Mouse (Mus musculus): Measurements from ENCODE around the gene Cxcl3. TPM values are rescaled to one million over a fixed set of nuclear protein-coding genes. Genes with fewer than 3 reads are reported as not detected.

The Cxcl3 gene
- total and polyA plus RNA-seq, 2 experiments from 2014 or later: not detected

GRCm38 (mm10) chr5:90832145-90832767 lies 46.4 kb downstream of the Cxcl3 start:
- DNase-seq (ENCODE audit: low spot score) (peak; percentile 13), ATAC-seq (ENCODE audit: insufficient read depth, low read depth) (peak; percentile 24; the same call in 1 of the 2 replicates)
- H3K27me3 ChIP-seq (ENCODE audit: control insufficient read depth, insufficient read depth, low read length): no peaks in the 10 kb centered on the region
- no peak for TF ChIP-seq CTCF (IDR thresholded peaks at IDR 0.05; ENCODE audit: low read depth)
- TF ChIP-seq EP300 (IDR thresholded peaks at IDR 0.05; ENCODE audit: low read depth): no peak
- whole genome bisulfite sequencing: 45% methylated on average over 11 of the region's 11 CpGs
- H3K4me2 ChIP-seq (ENCODE audit: low read depth, low read length): peak overlapping the region; percentile 34; the same call in 1 of the 2 replicates
- H3K27ac ChIP-seq (ENCODE audit: low read depth): 0 out of 2 replicates have a peak overlapping the region, but pooled peaks have one; percentile 19
- H3K9me3 ChIP-seq (replicated peaks; ENCODE audit: control insufficient read depth, low read length): no peaks in the 10 kb centered on the region
- H3K9ac ChIP-seq (replicated peaks; ENCODE audit: low read depth, low read length): no peak overlapping the region
- peaks cover 5% of the 10 kb centered on the region; the same call in 1 of the 2 replicates for H3K4me1 ChIP-seq (ENCODE audit: control insufficient read depth, insufficient read depth)
- H3K36me3 ChIP-seq (replicated peaks; ENCODE audit: control insufficient read depth, insufficient read depth, low read length): no peaks in the 10 kb centered on the region
- no peak overlapping the region for H3K4me3 ChIP-seq (ENCODE audit: low read depth, low read length)

- DNase-seq (ENCODE audit: low spot score): peak; percentile 31
- H3K36me3 ChIP-seq (replicated peaks; ENCODE audit: control insufficient read depth, insufficient read depth, low read length): no peaks in the 10 kb centered on the region
- 0 out of 2 replicates have a peak overlapping the region, but pooled peaks have one; percentile 34 for H3K4me2 ChIP-seq (ENCODE audit: low read depth, low read length)
- H3K27ac ChIP-seq (ENCODE audit: low read depth): 0 out of 2 replicates have a peak overlapping the region, but pooled peaks have one; percentile 19
- H3K4me3 ChIP-seq (ENCODE audit: low read depth, low read length): no peak overlapping the region
- no peaks in the 10 kb centered on the region for H3K27me3 ChIP-seq (ENCODE audit: control insufficient read depth, insufficient read depth, low read length)
- H3K4me1 ChIP-seq (ENCODE audit: control insufficient read depth, insufficient read depth): peaks cover 5% of the 10 kb centered on the region; the same call in 1 of the 2 replicates
- TF ChIP-seq EP300 (IDR thresholded peaks at IDR 0.05; ENCODE audit: low read depth) (no peak), CTCF (IDR thresholded peaks at IDR 0.05; ENCODE audit: low read depth) (no peak)
- peak; percentile 24; the same call in 1 of the 2 replicates for ATAC-seq (ENCODE audit: insufficient read depth, low read depth)
- H3K9ac ChIP-seq (replicated peaks; ENCODE audit: low read depth, low read length): no peak overlapping the region
- 63% methylated on average over 8 of the region's 8 CpGs for WGBS
- no peaks in the 10 kb centered on the region for H3K9me3 ChIP-seq (replicated peaks; ENCODE audit: control insufficient read depth, low read length)
Observed at GRCm38 (mm10) chr5:90832768-90833388, 47.0 kb downstream of the Cxcl3 start.

GRCm38 (mm10) chr5:90834436-90834835 lies 48.5 kb downstream of the Cxcl3 start:
- no peak overlapping the region for H3K4me3 ChIP-seq (ENCODE audit: low read depth, low read length)
- DNase-seq (ENCODE audit: low spot score) (no peak), ATAC-seq (ENCODE audit: insufficient read depth, low read depth) (no peak)
- H3K36me3 ChIP-seq (replicated peaks; ENCODE audit: control insufficient read depth, insufficient read depth, low read length): no peaks in the 10 kb centered on the region
- no peaks in the 10 kb centered on the region for H3K27me3 ChIP-seq (ENCODE audit: control insufficient read depth, insufficient read depth, low read length)
- no peak overlapping the region for H3K4me2 ChIP-seq (ENCODE audit: low read depth, low read length)
- WGBS: 84% methylated on average over 4 of the region's 4 CpGs
- H3K27ac ChIP-seq (ENCODE audit: low read depth): no peak overlapping the region
- no peaks in the 10 kb centered on the region for H3K9me3 ChIP-seq (replicated peaks; ENCODE audit: control insufficient read depth, low read length)
- H3K9ac ChIP-seq (replicated peaks; ENCODE audit: low read depth, low read length): no peak overlapping the region
- no peak for TF ChIP-seq EP300 (IDR thresholded peaks at IDR 0.05; ENCODE audit: low read depth)
- TF ChIP-seq CTCF (IDR thresholded peaks at IDR 0.05; ENCODE audit: low read depth): no peak
- peaks cover 5% of the 10 kb centered on the region; the same call in 1 of the 2 replicates for H3K4me1 ChIP-seq (ENCODE audit: control insufficient read depth, insufficient read depth)

- H3K36me3 ChIP-seq (replicated peaks; ENCODE audit: control insufficient read depth, insufficient read depth, low read length): no peaks in the 10 kb centered on the region
- H3K27ac ChIP-seq (ENCODE audit: low read depth): no peak overlapping the region
- ATAC-seq (ENCODE audit: insufficient read depth, low read depth) (no peak), DNase-seq (ENCODE audit: low spot score) (no peak)
- no peaks in the 10 kb centered on the region for H3K9me3 ChIP-seq (replicated peaks; ENCODE audit: control insufficient read depth, low read length)
- 64% methylated on average over 5 of the region's 5 CpGs for WGBS
- H3K4me1 ChIP-seq (ENCODE audit: control insufficient read depth, insufficient read depth): no peaks in the 10 kb centered on the region
- no peaks in the 10 kb centered on the region for H3K27me3 ChIP-seq (ENCODE audit: control insufficient read depth, insufficient read depth, low read length)
- H3K9ac ChIP-seq (replicated peaks; ENCODE audit: low read depth, low read length): no peak overlapping the region
- no peak overlapping the region for H3K4me2 ChIP-seq (ENCODE audit: low read depth, low read length)
- TF ChIP-seq EP300 (IDR thresholded peaks at IDR 0.05; ENCODE audit: low read depth) (no peak), CTCF (IDR thresholded peaks at IDR 0.05; ENCODE audit: low read depth) (no peak)
- H3K4me3 ChIP-seq (ENCODE audit: low read depth, low read length): no peak overlapping the region
Observed at GRCm38 (mm10) chr5:90838582-90838981, 52.7 kb downstream of the Cxcl3 start.

Small RNAs within 50 kb of the gene (microRNA-seq; reads per million reads assigned to microRNA genes)
- not detected for gene Gm24322

Other genes with a start within 250 kb of the Cxcl3 start
- not detected in 2 replicates for gene 5830473C10Rik, start 225.0 kb upstream of the Cxcl3 start, total RNA-seq (2014; rRNA removed; ENCODE audit: low replicate concordance)
- not detected in 2 replicates for gene 5830473C10Rik, start 225.0 kb upstream of the Cxcl3 start, polyA plus RNA-seq (2015; fragmentation: Nextera tagmentation; extraction: Ambion mirVana)
- 0.35 and 0.65 TPM in 2 replicates for gene Rassf6, start 145.4 kb upstream of the Cxcl3 start, total RNA-seq (2014; rRNA removed; ENCODE audit: low replicate concordance)
- gene Rassf6, start 145.4 kb upstream of the Cxcl3 start, polyA plus RNA-seq (2015; fragmentation: Nextera tagmentation; extraction: Ambion mirVana): 0.41 and 0.43 TPM in 2 replicates
- not detected in 2 replicates for gene Cxcl5, start 26.7 kb upstream of the Cxcl3 start, total RNA-seq (2014; rRNA removed; ENCODE audit: low replicate concordance)
- 0.10 and 0.14 TPM in 2 replicates for gene Cxcl5, start 26.7 kb upstream of the Cxcl3 start, polyA plus RNA-seq (2015; fragmentation: Nextera tagmentation; extraction: Ambion mirVana)
- 2.9 and 4.8 TPM in 2 replicates for gene Ppbp, start 17.6 kb upstream of the Cxcl3 start, total RNA-seq (2014; rRNA removed; ENCODE audit: low replicate concordance)
- gene Ppbp, start 17.6 kb upstream of the Cxcl3 start, polyA plus RNA-seq (2015; fragmentation: Nextera tagmentation; extraction: Ambion mirVana): 1.1 and 1.5 TPM in 2 replicates
- gene Pf4, start 13.7 kb upstream of the Cxcl3 start, total RNA-seq (2014; rRNA removed; ENCODE audit: low replicate concordance): 45.1 and 102 TPM in 2 replicates
- 66.0 and 73.4 TPM in 2 replicates for gene Pf4, start 13.7 kb upstream of the Cxcl3 start, polyA plus RNA-seq (2015; fragmentation: Nextera tagmentation; extraction: Ambion mirVana)
- 0.19 TPM in 1 of 2 replicates, not detected in the other for gene Cxcl15, start 8.4 kb downstream of the Cxcl3 start, total RNA-seq (2014; rRNA removed; ENCODE audit: low replicate concordance)
- 0.08 TPM in 1 of 2 replicates, not detected in the other for gene Cxcl15, start 8.4 kb downstream of the Cxcl3 start, polyA plus RNA-seq (2015; fragmentation: Nextera tagmentation; extraction: Ambion mirVana)
- gene Cxcl1, start 105.1 kb downstream of the Cxcl3 start, total RNA-seq (2014; rRNA removed; ENCODE audit: low replicate concordance): 0.27 and 0.31 TPM in 2 replicates
- 1.4 and 1.5 TPM in 2 replicates for gene Cxcl1, start 105.1 kb downstream of the Cxcl3 start, polyA plus RNA-seq (2015; fragmentation: Nextera tagmentation; extraction: Ambion mirVana)
- gene Cxcl2, start 117.8 kb downstream of the Cxcl3 start, total RNA-seq (2014; rRNA removed; ENCODE audit: low replicate concordance): not detected in 2 replicates
- not detected in 2 replicates for gene Cxcl2, start 117.8 kb downstream of the Cxcl3 start, polyA plus RNA-seq (2015; fragmentation: Nextera tagmentation; extraction: Ambion mirVana)
- 30.5 and 88.5 TPM in 2 replicates for gene Mthfd2l, start 145.0 kb downstream of the Cxcl3 start, total RNA-seq (2014; rRNA removed; ENCODE audit: low replicate concordance)
- 29.1 and 29.2 TPM in 2 replicates for gene Mthfd2l, start 145.0 kb downstream of the Cxcl3 start, polyA plus RNA-seq (2015; fragmentation: Nextera tagmentation; extraction: Ambion mirVana)
- not detected in 2 replicates for gene Epgn, start 241.4 kb downstream of the Cxcl3 start, total RNA-seq (2014; rRNA removed; ENCODE audit: low replicate concordance)
- 0.10 and 0.12 TPM in 2 replicates for gene Epgn, start 241.4 kb downstream of the Cxcl3 start, polyA plus RNA-seq (2015; fragmentation: Nextera tagmentation; extraction: Ambion mirVana)